Mouse (Mus musculus) lung, postnatal 0 days (tissue): ENCODE measurements around the gene Olfr906. TPM values are rescaled to one million over a fixed set of nuclear protein-coding genes. Genes with fewer than 3 reads are reported as not detected.

Source experiments
- ATAC-seq: fragments of 200-750 bp; cut with Nextera tagmentation; 2 replicates; pipeline ENCODE4 v1.8.0; 2017; ENCODE audit warnings: moderate library complexity
- DNase-seq: peaks from one replicate; pipeline ENCODE4 v3.0.0-alpha.2; 2016; ENCODE audit warnings: low spot score
- H3K27ac ChIP-seq: fragments of 300-500 bp; sonication (generic); 2 replicates; pipeline ENCODE4 v1.5.1; 2014; ENCODE audit warnings: antibody characterized with exemption, mild to moderate bottlenecking, low read length, mixed read lengths
- H3K27me3 ChIP-seq: fragments of 300-500 bp; sonication (generic); replicated peaks from 2 replicates; pipeline ENCODE4 v1.6.1; 2014; ENCODE audit warnings: low read length, mixed read lengths; ENCODE audit not compliant: insufficient read depth
- H3K36me3 ChIP-seq: fragments of 300-500 bp; sonication (generic); 2 replicates; pipeline ENCODE4 v1.6.1; 2014; ENCODE audit warnings: low read length, mixed read lengths; ENCODE audit not compliant: insufficient read depth
- H3K4me1 ChIP-seq: fragments of 300-500 bp; sonication (generic); 2 replicates; pipeline ENCODE4 v1.6.1; 2014; ENCODE audit warnings: antibody characterized with exemption, low read depth, low read length, mixed read lengths; ENCODE audit not compliant: insufficient read depth
- H3K4me2 ChIP-seq: fragments of 300-500 bp; sonication (generic); replicated peaks from 2 replicates; pipeline ENCODE4 v1.6.1; 2014; ENCODE audit warnings: low read depth, mild to moderate bottlenecking, low read length, moderate library complexity, mixed read lengths
- H3K4me3 ChIP-seq: fragments of 300-500 bp; sonication (generic); 2 replicates; pipeline ENCODE4 v1.5.1; 2014; ENCODE audit warnings: low read depth, low read length
- H3K9ac ChIP-seq: fragments of 300-500 bp; sonication (generic); replicated peaks from 2 replicates; pipeline ENCODE4 v1.6.1; 2014; ENCODE audit warnings: low read depth, mild to moderate bottlenecking
- H3K9me3 ChIP-seq: fragments of 300-500 bp; sonication (generic); 2 replicates; pipeline ENCODE4 v1.6.1; 2016; ENCODE audit warnings: low read length, mixed read lengths
- CTCF ChIP-seq: IDR thresholded peaks from 2 replicates; pipeline ENCODE4 v1.5.1; 2016; ENCODE audit warnings: antibody characterized with exemption, mild to moderate bottlenecking
- EP300 ChIP-seq: IDR thresholded peaks from 2 replicates; pipeline ENCODE4 v1.6.1; 2016; ENCODE audit warnings: antibody characterized with exemption, mild to moderate bottlenecking, control low read depth
- WGBS: fragments of 180-500 bp; shearing (Covaris S2); extraction: QIAGEN DNeasy Blood & Tissue Kit; methylation state at CpG from one replicate; pipeline ENCODE4 v1.1.7; 2014; 5-methylcytosine and 5-hydroxymethylcytosine counted together
- polyA plus RNA-seq: library from polyadenylated mRNA; unstranded; fragments of >200 nt; fragmentation: Nextera tagmentation; extraction: Ambion mirVana; gene quantifications from 2 replicates; pipeline ENCODE4 v1.2.1, GENCODE M21; 2015

Olfr906 gene
- not detected in 2 replicates for polyA plus RNA-seq

DNA sequence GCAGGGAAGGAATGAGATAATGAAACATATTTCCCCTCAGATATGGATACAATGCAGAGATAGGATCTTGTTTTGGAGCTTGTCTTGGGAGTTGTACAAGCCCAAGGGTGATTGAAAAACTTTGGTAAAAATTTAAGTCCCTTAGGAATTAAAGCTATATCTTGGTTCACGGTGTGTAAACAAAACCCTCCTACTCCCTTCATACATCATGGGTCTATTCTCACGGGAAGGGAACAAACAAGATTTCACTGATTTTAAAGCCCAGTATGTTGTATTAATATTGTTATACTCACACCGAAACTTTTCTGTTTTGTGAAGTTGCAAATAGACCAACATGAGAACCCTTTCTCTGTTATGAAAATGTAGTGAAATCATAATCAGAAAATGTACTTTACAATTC is at the start of gene Olfr906:
Olfr906 (plus strand) TSS at position 301 of the 400 bp plus-strand sequence.
- H3K27me3 ChIP-seq = no peaks in the 10 kb centered on the region
- H3K4me2 ChIP-seq = no peak within 1 kb of the TSS
- no peak within 1 kb of the TSS for H3K9ac ChIP-seq
- H3K36me3 ChIP-seq = no peaks in the 10 kb centered on the region
- no peak for TF ChIP-seq EP300
- no peak for TF ChIP-seq CTCF
- 73% methylated on average over 3 of the region's 3 CpGs for WGBS
- no peak for ATAC-seq
- no peak within 1 kb of the TSS for H3K27ac ChIP-seq
- no peaks in the 10 kb centered on the region; the same call in 1 of the 2 replicates for H3K9me3 ChIP-seq
- DNase-seq = no peak
- H3K4me3 ChIP-seq = no peak within 1 kb of the TSS
- no peaks in the 10 kb centered on the region for H3K4me1 ChIP-seq

- Histone ChIP-seq H3K36me3 (no peaks in the 10 kb centered on the region), H3K9me3 (no peaks in the 10 kb centered on the region), H3K4me3 (no peak within 1 kb of the TSS), H3K9ac (no peak within 1 kb of the TSS), H3K4me2 (no peak within 1 kb of the TSS), H3K4me1 (no peaks in the 10 kb centered on the region), H3K27ac (no peak within 1 kb of the TSS), H3K27me3 (no peaks in the 10 kb centered on the region)
- TF ChIP-seq CTCF = no peak
- TF ChIP-seq EP300 = no peak
- WGBS = 81% methylated on average over 5 of the region's 5 CpGs
- DNase-seq (no peak), ATAC-seq (no peak)
These were observed 39.5 kb upstream of the Olfr906 start, which contains the start of gene Olfr902 for GRCm38 (mm10) chr9:38447352-38447751. Gene Olfr902 (plus strand): TSS chr9:38447652.

DNA sequence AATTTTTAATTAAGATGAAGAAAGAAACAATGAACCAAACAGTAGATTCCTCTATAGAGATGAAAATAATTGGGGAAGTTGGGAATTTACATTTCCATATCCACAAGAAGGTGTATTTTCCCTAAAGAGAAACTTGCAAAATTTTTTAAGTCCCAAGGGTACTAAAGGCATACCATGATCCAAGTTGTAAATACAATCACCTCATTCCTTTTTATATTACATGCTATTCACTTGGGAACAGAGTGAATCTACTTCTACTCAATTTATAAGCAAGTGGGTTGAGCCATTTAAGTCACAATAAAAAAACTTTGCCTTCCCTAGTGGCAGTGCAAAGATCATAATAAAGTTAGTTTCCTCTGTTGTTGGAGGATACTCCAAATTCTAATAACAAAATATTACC is 24.0 kb upstream of the Olfr906 start, which contains the start of gene Olfr904:
Olfr904 (plus strand) TSS at position 301 of the 400 bp plus-strand sequence.
- Histone ChIP-seq H3K4me3 (no peak within 1 kb of the TSS), H3K27me3 (no peaks in the 10 kb centered on the region), H3K9me3 (no peaks in the 10 kb centered on the region), H3K9ac (no peak within 1 kb of the TSS), H3K27ac (no peak within 1 kb of the TSS), H3K36me3 (no peaks in the 10 kb centered on the region), H3K4me1 (no peaks in the 10 kb centered on the region), H3K4me2 (no peak within 1 kb of the TSS)
- ATAC-seq (no peak), DNase-seq (no peak)
- TF ChIP-seq CTCF (no peak), EP300 (no peak)

DNA sequence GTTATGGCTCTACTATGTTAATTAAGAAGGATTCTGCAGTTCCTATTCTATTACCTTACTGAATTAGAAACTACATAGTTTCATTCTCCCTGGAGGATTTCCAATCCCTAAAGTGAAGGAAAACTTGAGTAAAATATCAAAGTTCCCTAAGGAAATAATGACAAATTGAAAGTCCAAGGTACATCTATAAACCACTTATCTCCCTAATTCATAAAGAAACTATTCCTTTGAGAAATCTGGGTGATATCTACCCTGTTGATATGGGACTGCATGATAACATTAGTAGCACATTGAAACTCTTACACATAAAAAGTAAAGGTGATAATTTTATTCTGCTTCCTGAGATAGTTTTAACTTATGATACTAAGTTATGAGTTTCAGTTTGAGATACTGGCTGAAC is 16.1 kb upstream of the Olfr906 start, which contains the start of gene Olfr905:
Olfr905 (plus strand) TSS at position 301 of the 400 bp plus-strand sequence.
- Histone ChIP-seq H3K27me3 (no peaks in the 10 kb centered on the region), H3K4me2 (no peak within 1 kb of the TSS), H3K9me3 (no peaks in the 10 kb centered on the region), H3K4me3 (no peak within 1 kb of the TSS), H3K27ac (no peak within 1 kb of the TSS), H3K4me1 (no peaks in the 10 kb centered on the region), H3K9ac (no peak within 1 kb of the TSS), H3K36me3 (no peaks in the 10 kb centered on the region)
- ATAC-seq = no peak
- DNase-seq = no peak
- TF ChIP-seq EP300 = no peak
- no peak for TF ChIP-seq CTCF

DNA sequence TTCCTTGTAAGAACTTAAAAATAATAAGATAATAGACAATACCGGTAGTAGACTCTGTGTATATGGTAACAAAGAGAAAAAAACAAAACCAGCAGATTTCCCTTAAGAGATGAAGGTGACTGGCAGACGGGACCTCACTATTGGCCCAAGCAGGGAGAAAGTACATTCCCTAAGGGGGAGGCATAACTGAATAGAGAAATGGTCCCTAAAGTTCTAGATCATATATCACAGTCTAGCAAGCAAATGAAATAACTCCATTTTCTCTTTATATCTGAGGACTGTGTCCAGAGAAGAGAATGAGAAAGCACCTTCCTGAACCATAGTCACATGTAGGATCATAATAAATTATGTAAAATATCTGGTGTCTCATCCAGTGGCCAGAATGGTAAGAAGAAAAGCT is 8.6 kb downstream of the Olfr906 start, which contains the start of gene Olfr907:
Olfr907 (plus strand) TSS at position 301 of the 400 bp plus-strand sequence.
- H3K9me3 ChIP-seq = no peaks in the 10 kb centered on the region
- no peak for ATAC-seq
- 72% methylated on average over 2 of the region's 2 CpGs for WGBS

DNA sequence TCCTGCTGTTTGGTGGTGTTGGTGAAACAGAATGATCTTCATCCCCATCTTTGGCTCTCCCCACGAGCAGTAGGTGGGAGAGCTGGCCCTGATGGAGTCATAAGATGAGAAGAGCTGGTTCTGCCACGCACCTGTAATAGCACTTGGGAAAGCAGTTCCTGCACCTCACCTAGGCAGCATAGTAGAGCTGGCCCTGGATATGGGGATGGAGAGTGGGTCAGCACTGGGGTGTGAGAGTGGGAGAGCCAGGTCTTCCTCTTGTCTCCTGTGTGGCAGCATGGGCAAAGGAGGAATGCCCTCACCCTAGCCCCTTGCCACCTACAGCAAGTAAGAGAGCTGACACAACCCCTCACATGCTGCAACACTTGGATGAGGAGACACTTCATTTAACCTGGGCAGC is 25.5 kb downstream of the Olfr906 start:
- WGBS = 51% methylated on average over 2 of the region's 2 CpGs
- Histone ChIP-seq H3K4me2 (no peak overlapping the region), H3K36me3 (no peaks in the 10 kb centered on the region), H3K9ac (no peak overlapping the region), H3K4me1 (no peaks in the 10 kb centered on the region), H3K27ac (no peak overlapping the region), H3K4me3 (no peak overlapping the region), H3K27me3 (no peaks in the 10 kb centered on the region), H3K9me3 (no peaks in the 10 kb centered on the region)
- no peak for ATAC-seq
- TF ChIP-seq EP300 (no peak), CTCF (no peak)
- no peak for DNase-seq

More for the DNA sequence above, 8.6 kb downstream of the Olfr906 start, which contains the start of gene Olfr907:
- H3K9ac ChIP-seq = no peak within 1 kb of the TSS
- DNase-seq = no peak
- no peaks in the 10 kb centered on the region for H3K27me3 ChIP-seq
- no peak within 1 kb of the TSS for H3K27ac ChIP-seq
- H3K4me1 ChIP-seq = no peaks in the 10 kb centered on the region
- no peak within 1 kb of the TSS for H3K4me3 ChIP-seq
- H3K4me2 ChIP-seq = no peak within 1 kb of the TSS
- TF ChIP-seq CTCF (no peak), EP300 (no peak)
- no peaks in the 10 kb centered on the region for H3K36me3 ChIP-seq

GRCm38 (mm10) chr9:38521280-38521679 is 34.4 kb downstream of the Olfr906 start, which contains the start of gene Olfr911-ps1:
Gene Olfr911-ps1 (plus strand): TSS chr9:38521580.
- WGBS = 46% methylated on average over 1 of the region's 1 CpGs
- ATAC-seq (no peak), DNase-seq (no peak)
- no peaks in the 10 kb centered on the region for H3K27me3 ChIP-seq
- no peaks in the 10 kb centered on the region for H3K36me3 ChIP-seq
- H3K4me1 ChIP-seq = no peaks in the 10 kb centered on the region
- TF ChIP-seq CTCF = no peak
- H3K4me2 ChIP-seq = no peak within 1 kb of the TSS
- no peak within 1 kb of the TSS for H3K9ac ChIP-seq
- no peak within 1 kb of the TSS for H3K27ac ChIP-seq
- no peaks in the 10 kb centered on the region for H3K9me3 ChIP-seq
- no peak within 1 kb of the TSS for H3K4me3 ChIP-seq
